Mouse (Mus musculus): ENCODE measurements around the gene Tuba8.

DNA sequence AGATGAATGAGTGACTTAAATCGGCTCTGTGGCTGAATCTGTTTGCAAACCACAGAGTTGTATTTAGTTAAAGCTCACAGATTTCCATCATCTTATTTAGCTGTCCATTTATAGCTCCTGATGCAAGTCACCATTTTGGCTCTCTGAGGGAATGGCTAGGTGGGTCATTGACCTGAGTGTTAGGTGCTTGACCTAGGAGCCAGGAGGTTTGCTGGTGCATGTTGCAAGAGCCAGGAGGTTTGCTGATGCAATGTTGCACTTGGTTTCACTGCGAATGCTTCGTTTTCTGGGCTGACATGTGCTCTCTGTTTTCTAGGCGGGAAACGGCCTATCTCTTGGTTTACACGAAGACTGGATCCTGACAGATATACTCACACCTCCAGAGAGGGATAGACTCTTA lies 59.7 kb downstream of the Tuba8 start:
- TF ChIP-seq POLR2A (IDR thresholded peaks at IDR 0.05; ENCODE audit: extremely low read depth, insufficient read depth, low read length) (no peak), CTCF (IDR thresholded peaks at IDR 0.05; ENCODE audit: extremely low read depth, insufficient read depth, low read length) (no peak)

All from cortical plate, adult 2 months (tissue).